8 mouse cellular contexts compared by ENCODE assay signal in genomic region chr1:36579974-36580383, GRCm38 (mm10). TPM values are rescaled to one million over a fixed set of nuclear protein-coding genes. Genes with fewer than 3 reads are reported as not detected.
DNase-seq lines count a peak whose midpoint lies in the region; ATAC-seq and TF ChIP-seq lines count a peak whose summit lies in the region.

No protein-coding gene starts in this region.

- peak overlapping the region; percentile 46 for H3K4me2 ChIP-seq in kidney, postnatal 0 days (ENCODE audit: low read length)
- peak overlapping the region; percentile 42 for H3K4me2 ChIP-seq in embryonic facial prominence, embryonic 12.5 days (replicated peaks)
- peak overlapping the region; percentile 25 for H3K4me2 ChIP-seq in hindbrain, postnatal 0 days (ENCODE audit: low read depth, low read length)
- peak overlapping the region; percentile 27; the same call in 1 of the 2 replicates for H3K4me2 ChIP-seq in neural tube, embryonic 14.5 days (ENCODE audit: low read depth, low read length)

- H3K9me3 ChIP-seq in kidney, postnatal 0 days (replicated peaks; ENCODE audit: low read length): no peaks in the 10 kb centered on the region
- no peaks in the 10 kb centered on the region for H3K9me3 ChIP-seq in embryonic facial prominence, embryonic 12.5 days
- H3K9me3 ChIP-seq in hindbrain, postnatal 0 days (ENCODE audit: low read length): no peaks in the 10 kb centered on the region
- H3K9me3 ChIP-seq in neural tube, embryonic 14.5 days (ENCODE audit: control insufficient read depth, low read length): no peaks in the 10 kb centered on the region

- H3K36me3 ChIP-seq in kidney, postnatal 0 days (ENCODE audit: insufficient read depth, low read length): no peaks in the 10 kb centered on the region
- no peaks in the 10 kb centered on the region for H3K36me3 ChIP-seq in embryonic facial prominence, embryonic 12.5 days
- H3K36me3 ChIP-seq in hindbrain, postnatal 0 days (ENCODE audit: insufficient read depth, low read length): no peaks in the 10 kb centered on the region
- no peaks in the 10 kb centered on the region for H3K36me3 ChIP-seq in neural tube, embryonic 14.5 days (ENCODE audit: control insufficient read depth, insufficient read depth, low read length)

- DNase-seq in kidney, postnatal 0 days (ENCODE audit: low spot score): peak; percentile 56
- no peak for DNase-seq in kidney, adult 9 months
- DNase-seq in hindbrain, postnatal 0 days (ENCODE audit: low spot score): peak; percentile 33
- no peak for DNase-seq in frontal cortex, postnatal 36 days (ENCODE audit: low spot score in 2 of 2)
- DNase-seq in right cerebral cortex, adult 2 months (ENCODE audit: low spot score in 2 of 2): no peak
- no peak for DNase-seq in adipocyte (ENCODE audit: low spot score)

- no peak for TF ChIP-seq CTCF in kidney, postnatal 0 days (IDR thresholded peaks at IDR 0.05; ENCODE audit: low read depth)
- no peak for TF ChIP-seq CTCF in hindbrain, postnatal 0 days (IDR thresholded peaks at IDR 0.05; ENCODE audit: low read depth)

- 22% methylated on average over 6 of the region's 6 CpGs for WGBS in kidney, postnatal 0 days
- 17% methylated on average over 6 of the region's 6 CpGs for WGBS in embryonic facial prominence, embryonic 12.5 days
- WGBS in hindbrain, postnatal 0 days: 19% methylated on average over 6 of the region's 6 CpGs
- WGBS in neural tube, embryonic 14.5 days: 27% methylated on average over 6 of the region's 6 CpGs

- H3K4me1 ChIP-seq in kidney, postnatal 0 days (replicated peaks; ENCODE audit: insufficient read depth, low read length): peaks cover 41% of the 10 kb centered on the region
- H3K4me1 ChIP-seq in embryonic facial prominence, embryonic 12.5 days: peaks cover 41% of the 10 kb centered on the region
- peaks cover 21% of the 10 kb centered on the region for H3K4me1 ChIP-seq in hindbrain, postnatal 0 days (ENCODE audit: insufficient read depth, low read length)
- peaks cover 17% of the 10 kb centered on the region for H3K4me1 ChIP-seq in neural tube, embryonic 14.5 days (ENCODE audit: control insufficient read depth, insufficient read depth, low read length)

- H3K27me3 ChIP-seq in kidney, postnatal 0 days (ENCODE audit: insufficient read depth, low read length): no peaks in the 10 kb centered on the region
- H3K27me3 ChIP-seq in embryonic facial prominence, embryonic 12.5 days: no peaks in the 10 kb centered on the region
- H3K27me3 ChIP-seq in hindbrain, postnatal 0 days (ENCODE audit: insufficient read depth, low read length): no peaks in the 10 kb centered on the region
- H3K27me3 ChIP-seq in neural tube, embryonic 14.5 days (ENCODE audit: control insufficient read depth, insufficient read depth, low read length): no peaks in the 10 kb centered on the region

- ATAC-seq in kidney, postnatal 0 days (replicated peaks; ENCODE audit: low FRiP score, low read depth): peak; percentile 75
- ATAC-seq in embryonic facial prominence, embryonic 12.5 days (ENCODE audit: insufficient number of reproducible peaks, insufficient read depth, low FRiP score, low TSS enrichment): peak; percentile 70
- peak; percentile 70 for ATAC-seq in hindbrain, postnatal 0 days
- peak; percentile 64 for ATAC-seq in neural tube, embryonic 14.5 days (ENCODE audit: low read depth)

- H3K4me3 ChIP-seq in kidney, postnatal 0 days (replicated peaks; ENCODE audit: low read depth, low read length): no peak overlapping the region
- peak overlapping the region; percentile 9; the same call in 1 of the 2 replicates for H3K4me3 ChIP-seq in embryonic facial prominence, embryonic 12.5 days
- H3K4me3 ChIP-seq in hindbrain, postnatal 0 days (ENCODE audit: low read length): no peak overlapping the region
- H3K4me3 ChIP-seq in neural tube, embryonic 14.5 days (ENCODE audit: low read depth, low read length): no peak overlapping the region

- H3K27ac ChIP-seq in kidney, postnatal 0 days: peak overlapping the region; percentile 91
- peak overlapping the region; percentile 94 for H3K27ac ChIP-seq in embryonic facial prominence, embryonic 12.5 days
- peak overlapping the region; percentile 73 for H3K27ac ChIP-seq in hindbrain, postnatal 0 days
- H3K27ac ChIP-seq in neural tube, embryonic 14.5 days (ENCODE audit: low read depth, low read length): peak overlapping the region; percentile 79

- 0 out of 2 replicates have a peak overlapping the region, but pooled peaks have one; percentile 24 for H3K9ac ChIP-seq in kidney, postnatal 0 days (ENCODE audit: low read depth, low read length)
- no peak overlapping the region for H3K9ac ChIP-seq in embryonic facial prominence, embryonic 12.5 days
- H3K9ac ChIP-seq in hindbrain, postnatal 0 days (replicated peaks; ENCODE audit: low read length): 0 out of 2 replicates have a peak overlapping the region, but pooled peaks have one; percentile 21
- H3K9ac ChIP-seq in neural tube, embryonic 14.5 days (replicated peaks; ENCODE audit: low read depth, low read length): peak overlapping the region; percentile 34; the same call in 1 of the 2 replicates

RNA-seq across cellular contexts. Expression of gene Sema4c, which starts 21.8 kb away (rescaled TPM):
- 13.5 and 14.7 TPM in 2 replicates for polyA plus RNA-seq in kidney, postnatal 0 days (2015; fragmentation: Nextera tagmentation; extraction: Ambion mirVana)
- 29.3 and 29.4 TPM in 2 replicates for polyA plus RNA-seq in embryonic facial prominence, embryonic 12.5 days (2016; fragmentation: Nextera tagmentation; extraction: Ambion mirVana)
- total RNA-seq in hindbrain, postnatal 0 days (2014; rRNA removed): 32.3 and 40.5 TPM in 2 replicates
- polyA plus RNA-seq in hindbrain, postnatal 0 days (2015; fragmentation: Nextera tagmentation; extraction: Ambion mirVana): 14.4 and 14.7 TPM in 2 replicates
- polyA plus RNA-seq in neural tube, embryonic 14.5 days (2014; fragmentation: Nextera tagmentation; extraction: Ambion mirVana): 4.0 and 5.2 TPM in 2 replicates

RNA-seq across cellular contexts. Expression of gene Ankrd39, which starts 32.7 kb away (rescaled TPM):
- polyA plus RNA-seq in kidney, postnatal 0 days (2015; fragmentation: Nextera tagmentation; extraction: Ambion mirVana): 22.0 and 24.6 TPM in 2 replicates
- 20.4 and 23.9 TPM in 2 replicates for polyA plus RNA-seq in embryonic facial prominence, embryonic 12.5 days (2016; fragmentation: Nextera tagmentation; extraction: Ambion mirVana)
- total RNA-seq in hindbrain, postnatal 0 days (2014; rRNA removed): 38.1 and 55.1 TPM in 2 replicates
- polyA plus RNA-seq in hindbrain, postnatal 0 days (2015; fragmentation: Nextera tagmentation; extraction: Ambion mirVana): 30.8 and 32.5 TPM in 2 replicates
- 26.6 and 34.5 TPM in 2 replicates for polyA plus RNA-seq in neural tube, embryonic 14.5 days (2014; fragmentation: Nextera tagmentation; extraction: Ambion mirVana)

RNA-seq across cellular contexts. Expression of gene Gm42417, which starts 40.8 kb away (rescaled TPM):
- not detected in 2 replicates for polyA plus RNA-seq in kidney, postnatal 0 days (2015; fragmentation: Nextera tagmentation; extraction: Ambion mirVana)
- 0.49 TPM in 1 of 2 replicates, not detected in the other for polyA plus RNA-seq in embryonic facial prominence, embryonic 12.5 days (2016; fragmentation: Nextera tagmentation; extraction: Ambion mirVana)
- total RNA-seq in hindbrain, postnatal 0 days (2014; rRNA removed): not detected in 2 replicates
- polyA plus RNA-seq in hindbrain, postnatal 0 days (2015; fragmentation: Nextera tagmentation; extraction: Ambion mirVana): not detected in 2 replicates
- 0.32 and 0.62 TPM in 2 replicates for polyA plus RNA-seq in neural tube, embryonic 14.5 days (2014; fragmentation: Nextera tagmentation; extraction: Ambion mirVana)

RNA-seq across cellular contexts. Expression of gene Ankrd23, which starts 43.3 kb away (rescaled TPM):
- polyA plus RNA-seq in kidney, postnatal 0 days (2015; fragmentation: Nextera tagmentation; extraction: Ambion mirVana): 8.7 and 10.9 TPM in 2 replicates
- 19.2 and 24.0 TPM in 2 replicates for polyA plus RNA-seq in embryonic facial prominence, embryonic 12.5 days (2016; fragmentation: Nextera tagmentation; extraction: Ambion mirVana)
- 8.1 and 11.5 TPM in 2 replicates for total RNA-seq in hindbrain, postnatal 0 days (2014; rRNA removed)
- 11.2 and 12.7 TPM in 2 replicates for polyA plus RNA-seq in hindbrain, postnatal 0 days (2015; fragmentation: Nextera tagmentation; extraction: Ambion mirVana)
- 13.0 and 14.9 TPM in 2 replicates for polyA plus RNA-seq in neural tube, embryonic 14.5 days (2014; fragmentation: Nextera tagmentation; extraction: Ambion mirVana)

Comparison
In these comparisons a context has a peak if more than half of its experiments do, and no peak if none do; other contexts are left out.
1. DNase-seq: peak in kidney, postnatal 0 days (single experiment) and hindbrain, postnatal 0 days (single experiment); none in kidney, adult 9 months (single experiment), frontal cortex, postnatal 36 days (0 of 2), right cerebral cortex, adult 2 months (0 of 2) and adipocyte (single experiment).
2. Peak in every context shown above with its lines, with median percentiles within 50 percentile points of each other: ATAC-seq, H3K27ac ChIP-seq and H3K4me2 ChIP-seq.